In the genomic region with DNA sequence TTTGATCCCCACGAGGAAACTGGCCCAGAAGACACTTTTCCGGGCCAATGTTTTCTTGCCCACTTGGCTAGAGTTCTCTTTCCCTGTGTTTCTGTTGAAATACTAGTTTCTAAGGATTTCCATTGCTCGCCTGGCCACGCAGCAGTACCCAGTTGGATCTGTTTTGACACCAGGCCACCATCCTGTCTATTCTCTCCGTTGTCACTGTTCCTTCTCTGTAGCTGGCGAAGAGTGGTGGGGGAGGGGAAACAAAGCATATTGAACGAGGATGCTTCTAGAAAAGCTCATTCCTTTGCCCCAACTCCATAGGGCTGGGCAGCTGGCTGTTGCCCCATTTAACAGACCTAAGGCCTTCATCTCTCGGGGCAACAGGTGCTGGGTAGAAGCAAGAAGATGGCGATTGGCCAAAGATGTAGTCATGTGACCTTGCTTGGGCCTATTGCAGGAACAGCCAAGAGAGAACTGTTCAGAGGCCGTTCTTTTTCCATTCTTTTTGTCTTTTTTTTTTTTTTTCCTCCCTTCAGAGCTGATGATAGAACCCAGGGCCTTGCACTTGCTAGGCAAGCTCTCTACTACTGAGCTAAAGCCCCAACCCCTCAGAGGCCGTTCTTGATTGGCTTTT, we compare ENCODE assay signal across 8 mouse cellular contexts.
DNase-seq lines count a peak whose midpoint lies in the region; ATAC-seq and TF ChIP-seq lines count a peak whose summit lies in the region.
"Had no signal": no experiment of that assay in that cellular context is flagged by ENCODE, and none has a peak within 500 bp of the region (broad histone marks: within the 10 kb centered on the region; RNA-seq: fewer than 3 reads in every experiment).

No protein-coding gene starts in this region.

- H3K4me1 ChIP-seq in limb, embryonic 14.5 days (ENCODE audit: control insufficient read depth, insufficient read depth, low read length), result peaks cover 2% of the 10 kb centered on the region; the same call in 1 of the 2 replicates
- peaks cover 31% of the 10 kb centered on the region for H3K4me1 ChIP-seq in limb, embryonic 10.5 days

- no peak overlapping the region for H3K9ac ChIP-seq in limb, embryonic 14.5 days (ENCODE audit: low read depth, low read length, severe bottlenecking)

- H3K4me3 ChIP-seq in limb, embryonic 14.5 days (replicated peaks; ENCODE audit: low read length), result no peak overlapping the region
- no peak overlapping the region for H3K4me3 ChIP-seq in limb, embryonic 10.5 days

- WGBS in limb, embryonic 14.5 days, result 76% methylated on average over 11 of the region's 11 CpGs
- 78% methylated on average over 11 of the region's 11 CpGs for WGBS in limb, embryonic 10.5 days

- no peak overlapping the region for H3K27ac ChIP-seq in limb, embryonic 14.5 days (replicated peaks; ENCODE audit: low read depth, low read length)
- H3K27ac ChIP-seq in limb, embryonic 10.5 days, result no peak overlapping the region
- H3K27ac ChIP-seq: kidney, postnatal 0 days had no signal

- no peak overlapping the region for H3K4me2 ChIP-seq in limb, embryonic 14.5 days (replicated peaks; ENCODE audit: low read depth, low read length, severe bottlenecking)

- H3K27me3 ChIP-seq in limb, embryonic 14.5 days (ENCODE audit: control insufficient read depth, insufficient read depth, low read length), result 0 out of 2 replicates have a peak, but pooled peaks cover 5% of the 10 kb centered on the region
- H3K27me3 ChIP-seq in limb, embryonic 10.5 days (ENCODE audit: low read depth, poor library complexity, severe bottlenecking), result peaks cover 19% of the 10 kb centered on the region

- no peak for ATAC-seq in limb, embryonic 14.5 days (ENCODE audit: low FRiP score, low read depth)
- no peak for ATAC-seq in monocyte, adult 5-6 weeks (replicated peaks; ENCODE audit: insufficient number of reproducible peaks, low FRiP score, low TSS enrichment, poor library complexity, severe bottlenecking)

- no peaks in the 10 kb centered on the region for H3K36me3 ChIP-seq in limb, embryonic 14.5 days (ENCODE audit: control insufficient read depth, insufficient read depth, low read length)
- no peaks in the 10 kb centered on the region for H3K36me3 ChIP-seq in limb, embryonic 10.5 days

- no peak for TF ChIP-seq POLR2A in limb, embryonic 14.5 days (IDR thresholded peaks at IDR 0.05; ENCODE audit: borderline replicate concordance, extremely low read depth, insufficient read depth, insufficient read length)

- DNase-seq in limb, embryonic 14.5 days (ENCODE audit: low spot score), result peak; percentile 28
- DNase-seq in limb, embryonic 10.5 days (ENCODE audit: low spot score), result no peak
- DNase-seq in R1 (ENCODE audit: low read depth, low spot score), result peak; percentile 79
- peak; percentile 17 for DNase-seq in cerebellum, adult 9-10 months
- DNase-seq in skeletal muscle tissue, adult 2 months (ENCODE audit: low read depth, low spot score), result peak; percentile 23
- DNase-seq in natural killer cell, adult 2 months (ENCODE audit: low spot score in 2 of 2), result no peak

- H3K9me3 ChIP-seq in limb, embryonic 14.5 days (ENCODE audit: control insufficient read depth, low read length), result no peaks in the 10 kb centered on the region
- H3K9me3 ChIP-seq in limb, embryonic 10.5 days (replicated peaks), result no peaks in the 10 kb centered on the region

Comparison
In these comparisons a context has a peak if more than half of its experiments do, and no peak if none do; other contexts are left out.
1. DNase-seq: peak in limb, embryonic 14.5 days (single experiment), R1 (single experiment), cerebellum, adult 9-10 months (single experiment) and skeletal muscle tissue, adult 2 months (single experiment); none in limb, embryonic 10.5 days (single experiment) and natural killer cell, adult 2 months (0 of 2).